Mouse (Mus musculus): ENCODE measurements at regions not wholly inside any gene's neighbourhood (a gene's known extent, or its start where the extent isn't known, plus 50 kb on each side); places are given as distances from the start of the nearest gene placed in this dataset.
A peak's percentile ranks its signal among the peaks of the same experiment; 100 is the strongest.

DNA sequence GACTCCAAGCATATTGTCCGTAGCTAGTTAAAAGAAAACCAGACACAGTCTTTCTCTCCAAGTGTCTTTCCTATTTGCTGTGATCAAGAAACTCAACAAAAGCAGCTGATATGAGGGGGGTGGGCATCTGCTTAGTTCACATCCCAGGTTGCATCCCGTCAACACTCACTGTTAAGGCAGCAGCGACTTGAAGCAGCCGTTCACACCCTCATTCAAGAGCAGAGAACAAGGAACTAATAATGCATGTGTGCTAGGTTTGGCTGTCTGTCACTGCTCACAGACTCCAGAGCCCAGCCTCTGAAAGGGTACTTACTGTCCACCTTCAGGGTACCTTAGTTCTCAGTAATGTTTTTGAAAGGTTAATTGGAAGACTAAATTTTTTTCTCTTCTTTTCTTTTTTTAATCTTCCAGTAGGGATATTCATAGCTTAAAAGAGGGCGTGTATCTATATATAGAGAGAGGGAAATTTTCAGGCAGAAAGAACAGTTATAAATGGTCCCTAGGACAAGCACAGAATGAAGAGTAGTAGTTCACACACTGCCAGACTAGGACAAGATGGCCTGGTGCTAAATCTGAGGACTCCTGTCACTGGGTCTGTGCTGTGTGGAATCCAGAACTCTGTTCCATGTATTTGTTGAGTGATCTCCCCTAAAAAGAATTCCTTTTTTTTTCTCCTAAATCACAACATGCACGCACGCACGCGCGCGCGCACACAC, 199.1 kb upstream of the BB014433 start:
- no peak for DNase-seq

DNA sequence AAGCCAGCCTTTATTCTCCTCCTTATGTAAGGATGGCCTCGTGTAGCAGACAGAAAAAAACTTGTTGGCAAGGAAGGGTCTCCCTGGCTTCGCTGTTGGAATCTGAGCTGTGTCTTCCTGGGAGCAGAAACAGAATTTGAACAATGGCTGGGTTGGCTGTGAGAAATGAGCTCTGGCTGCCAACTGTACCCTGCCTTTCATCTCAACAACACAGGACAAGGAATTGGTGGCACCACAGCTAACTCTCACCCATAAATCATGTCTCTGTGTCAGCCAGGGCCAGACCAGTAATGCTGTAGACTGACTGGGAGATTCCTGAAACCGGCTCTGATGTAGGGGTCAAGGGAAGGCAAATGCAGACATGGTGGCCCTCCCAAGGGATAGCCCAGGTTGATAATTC, 189.5 kb upstream of the BB014433 start:
- DNase-seq = no peak

DNA sequence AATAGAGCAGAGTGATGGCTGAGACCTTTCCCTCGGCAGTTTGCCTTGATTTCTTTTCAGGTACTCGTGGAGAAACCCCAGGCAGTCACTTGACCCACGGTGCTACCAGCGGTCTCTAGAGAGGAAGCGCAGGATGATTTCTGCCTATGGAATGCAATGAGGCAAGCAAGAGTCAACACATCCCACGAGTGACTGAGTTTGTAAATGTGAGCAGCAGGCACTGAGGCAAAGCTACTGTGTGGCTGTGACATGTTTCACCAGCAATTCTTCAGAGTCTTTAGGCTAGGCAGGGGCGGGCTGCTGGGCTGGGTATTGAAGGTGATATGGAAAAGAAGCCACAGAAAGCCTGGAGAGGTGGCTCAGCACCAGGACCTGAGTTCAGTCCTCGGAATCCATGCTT, 187.4 kb upstream of the BB014433 start:
- peak; percentile 30 for DNase-seq

DNA sequence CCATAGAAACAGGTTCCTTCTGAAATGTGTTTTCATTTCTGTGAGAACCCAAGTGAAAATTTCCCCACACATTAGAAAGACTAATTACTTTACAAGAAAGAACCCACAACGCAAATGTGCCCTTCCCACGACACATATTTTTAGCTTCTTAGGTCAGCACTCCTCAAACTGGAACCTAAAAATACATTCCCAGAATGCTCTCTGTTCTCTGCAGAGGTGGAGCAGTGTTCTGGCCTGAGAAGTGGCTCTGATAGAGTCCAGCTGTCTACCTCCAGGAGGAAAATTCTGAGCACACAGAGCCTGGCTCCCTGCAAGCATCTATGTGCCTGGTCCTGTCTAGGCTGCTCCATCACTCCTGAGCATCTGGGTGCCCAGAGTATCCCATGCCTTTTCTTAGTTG, 184.3 kb upstream of the BB014433 start:
- peak; percentile 55 for DNase-seq

DNA sequence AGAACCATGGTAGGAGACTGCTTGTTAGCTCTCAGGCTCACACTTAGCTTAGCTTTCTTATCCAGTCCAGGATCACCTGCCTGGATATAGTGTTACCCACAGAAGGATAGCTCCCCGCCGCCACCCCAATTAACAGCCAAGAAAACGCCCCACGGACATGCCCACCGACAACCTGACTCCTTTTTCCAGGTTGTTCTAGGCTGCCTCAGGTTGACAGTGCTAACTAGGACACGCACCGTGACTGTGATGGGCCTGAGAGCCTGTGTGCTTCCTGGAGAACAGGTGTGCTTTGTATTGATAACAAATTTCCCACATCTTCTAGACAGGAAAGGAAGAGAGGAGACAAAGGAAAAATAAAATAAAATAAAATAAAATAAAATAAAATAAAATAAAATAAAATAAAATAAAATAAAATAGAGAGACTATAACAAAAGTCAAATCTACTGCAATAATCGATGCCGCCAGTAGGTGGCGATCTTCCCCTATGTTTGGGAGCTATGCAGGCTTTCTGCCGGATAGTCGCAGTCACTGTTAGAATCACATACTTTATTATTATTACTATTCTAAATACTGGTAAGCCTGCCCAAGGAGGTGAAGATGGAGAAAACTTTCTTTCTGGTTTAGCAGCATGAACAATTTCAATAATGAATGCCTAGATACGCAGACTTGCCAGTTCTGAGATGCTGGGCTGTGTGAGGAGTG, 175.5 kb upstream of the BB014433 start:
- DNase-seq = peak; percentile 31

DNA sequence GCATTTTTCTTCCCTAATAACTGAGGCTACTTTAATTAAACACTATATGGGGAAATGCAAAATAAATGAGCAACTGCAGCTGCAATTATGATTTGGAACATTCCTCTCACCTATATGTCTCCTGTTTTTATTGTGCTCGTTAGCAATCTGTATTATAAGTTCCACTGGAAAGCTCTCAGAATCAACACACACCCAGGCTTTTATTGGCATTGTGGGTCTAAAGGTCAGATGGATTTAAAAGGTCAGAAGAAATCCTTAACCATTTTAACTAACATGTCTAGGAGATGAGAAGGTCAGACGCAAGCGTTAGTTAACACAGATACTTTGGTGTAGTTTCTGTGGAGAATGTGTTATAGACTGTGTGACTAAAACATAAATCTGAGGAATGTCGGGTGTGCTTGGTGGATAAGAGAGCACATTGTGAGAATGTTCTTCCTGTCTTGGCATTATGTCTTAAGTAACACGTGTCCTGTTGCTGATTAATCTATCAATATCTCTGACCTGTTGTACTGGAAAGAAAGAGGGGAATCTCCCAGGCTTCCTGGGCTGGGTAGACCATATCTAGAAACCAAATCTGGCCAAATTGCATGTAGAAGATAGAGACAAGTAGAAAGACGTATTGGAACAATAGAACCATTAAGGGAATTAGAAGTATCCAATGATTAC, 164.1 kb upstream of the BB014433 start:
- DNase-seq = no peak

DNA sequence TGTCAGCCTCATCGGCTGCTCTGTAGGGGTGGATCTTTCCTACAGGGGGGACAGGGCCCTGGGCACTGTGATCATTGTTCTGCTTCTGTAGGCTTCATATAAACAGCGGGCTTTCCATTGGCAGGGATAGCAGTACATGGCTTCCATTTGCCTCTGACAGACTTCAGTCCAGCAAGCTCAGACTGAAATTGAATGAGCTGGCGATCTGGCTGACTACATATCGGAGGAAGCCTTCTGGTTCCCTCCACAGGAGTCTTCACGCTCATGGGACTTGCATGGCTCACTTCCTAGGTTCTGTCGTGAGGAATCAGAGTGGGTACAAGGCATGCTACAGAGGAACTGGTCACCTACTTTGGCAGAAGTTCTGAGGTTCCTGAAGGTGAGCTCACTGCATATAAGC, 155.7 kb upstream of the BB014433 start:
- no peak for DNase-seq

DNA sequence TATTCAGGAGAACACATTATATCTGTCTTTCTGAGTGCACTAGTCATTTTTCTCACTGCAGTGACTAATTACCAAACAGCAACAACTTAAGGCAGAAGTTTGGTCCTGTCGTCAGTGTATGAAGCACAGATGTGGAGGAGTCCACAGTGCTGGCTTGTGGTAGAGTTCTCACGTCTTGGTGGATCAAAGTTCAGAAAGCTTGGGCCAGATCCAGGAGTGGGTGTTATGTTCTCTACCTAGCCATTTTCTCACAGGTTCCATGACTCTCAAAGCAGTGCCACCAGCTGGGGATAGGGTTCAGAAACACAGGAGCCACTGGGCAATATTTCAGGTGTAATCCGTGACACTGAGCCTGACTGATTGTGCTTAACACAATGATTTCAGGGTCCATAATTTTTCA, 144.8 kb upstream of the BB014433 start:
- no peak for DNase-seq

DNA sequence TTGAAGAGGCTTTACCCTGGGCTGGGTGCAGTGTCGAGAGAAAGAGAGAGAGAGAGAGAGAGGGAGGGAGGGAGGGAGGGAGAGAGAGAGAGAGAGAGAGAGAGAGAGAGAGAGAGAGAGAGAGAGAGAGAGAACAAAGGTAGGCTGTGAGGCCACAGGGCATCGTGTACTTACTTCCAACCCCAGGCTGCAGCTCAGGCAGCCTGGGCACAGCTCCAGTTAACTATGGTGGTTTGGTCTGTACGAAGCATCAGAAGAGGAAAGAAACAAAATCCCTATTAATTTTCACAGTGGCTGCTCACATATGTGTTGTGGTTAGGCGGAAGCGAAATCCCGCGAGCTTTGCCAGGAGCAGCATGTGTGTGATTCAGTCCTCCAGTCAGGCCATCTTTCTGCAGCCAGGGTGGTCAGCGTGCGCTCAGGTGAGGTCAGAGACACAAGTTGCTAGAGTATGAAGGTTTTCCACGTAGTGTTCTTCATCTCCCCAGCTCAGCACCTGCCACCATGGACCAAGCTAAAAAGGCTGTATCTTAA, 143.3 kb upstream of the BB014433 start:
- no peak for DNase-seq

Measured in right cerebral cortex, adult 18-20 months (tissue).